Mouse (Mus musculus) embryonic facial prominence, embryonic 14.5 days (tissue): ENCODE measurements at regions not wholly inside any gene's neighbourhood (a gene's known extent, or its start where the extent isn't known, plus 50 kb on each side); places are given as distances from the start of the nearest gene placed in this dataset.
A peak's percentile ranks its signal among the peaks of the same experiment; 100 is the strongest.

Experiments
- ATAC-seq: fragments of 200-750 bp; cut with Nextera tagmentation; 2 replicates; pipeline ENCODE4 v1.8.0; 2017; ENCODE audit warnings: low read depth, moderate number of reproducible peaks, moderate TSS enrichment
- DNase-seq: peaks from one replicate; pipeline ENCODE4 v3.0.0-alpha.2; 2015; ENCODE audit warnings: low spot score
- H3K27ac ChIP-seq: fragments of 300-500 bp; sonication (generic); replicated peaks from 2 replicates; pipeline ENCODE4 v1.5.1; 2014; ENCODE audit warnings: low read depth, mild to moderate bottlenecking, low read length, moderate library complexity
- H3K27me3 ChIP-seq: fragments of 300-500 bp; sonication (generic); replicated peaks from 2 replicates; pipeline ENCODE4 v1.6.1; 2014; ENCODE audit warnings: low read length; ENCODE audit not compliant: control insufficient read depth, insufficient read depth
- H3K36me3 ChIP-seq: fragments of 300-500 bp; sonication (generic); 2 replicates; pipeline ENCODE4 v1.6.1; 2014; ENCODE audit warnings: low read length, mixed read lengths; ENCODE audit not compliant: control insufficient read depth, insufficient read depth
- H3K4me1 ChIP-seq: fragments of 300-500 bp; sonication (generic); 2 replicates; pipeline ENCODE4 v1.6.1; 2014; ENCODE audit warnings: antibody characterized with exemption, low read length; ENCODE audit not compliant: control insufficient read depth, insufficient read depth
- H3K4me2 ChIP-seq: fragments of 300-500 bp; sonication (generic); 2 replicates; pipeline ENCODE4 v1.6.1; 2014; ENCODE audit warnings: low read depth, mild to moderate bottlenecking, low read length, moderate library complexity, mixed read lengths
- H3K4me3 ChIP-seq: fragments of 300-500 bp; sonication (generic); 2 replicates; pipeline ENCODE4 v1.5.1; 2014; ENCODE audit warnings: low read depth, mild to moderate bottlenecking, low read length
- H3K9ac ChIP-seq: fragments of 300-500 bp; sonication (generic); 2 replicates; pipeline ENCODE4 v1.6.1; 2014; ENCODE audit warnings: low read depth, mild to moderate bottlenecking, low read length, moderate library complexity, mixed read lengths
- H3K9me3 ChIP-seq: fragments of 300-500 bp; sonication (generic); 2 replicates; pipeline ENCODE4 v1.6.1; 2016; ENCODE audit warnings: low read length; ENCODE audit not compliant: control insufficient read depth
- WGBS: fragments of 180-500 bp; shearing (Covaris S2); extraction: QIAGEN DNeasy Blood & Tissue Kit; methylation state at CpG from one replicate; pipeline ENCODE4 v1.1.7; 2014; 5-methylcytosine and 5-hydroxymethylcytosine counted together

DNA sequence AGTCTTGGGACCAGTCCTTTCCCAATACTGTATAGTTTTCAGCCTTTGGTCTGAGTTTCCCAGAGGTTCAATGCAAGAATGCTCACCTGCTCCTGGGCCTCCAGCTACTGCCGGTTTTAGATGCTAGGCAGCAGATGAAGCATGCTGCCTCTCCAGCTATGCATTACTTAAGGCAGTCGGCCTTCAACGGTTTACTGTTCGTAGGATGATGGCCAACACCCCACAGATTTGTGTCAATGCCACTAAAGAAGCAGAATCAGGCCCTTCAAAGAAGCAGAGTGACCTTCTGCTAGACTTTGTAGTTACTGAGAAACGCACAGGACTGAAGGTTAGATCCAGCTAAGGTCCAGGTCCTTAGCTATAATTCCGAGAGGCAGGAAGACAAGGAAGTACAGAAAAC is 65.0 kb upstream of the Btg3 start:
- Histone ChIP-seq H3K36me3 (no peaks in the 10 kb centered on the region), H3K27ac (no peak overlapping the region)
- WGBS: 87% methylated on average over 6 of the region's 6 CpGs

DNA sequence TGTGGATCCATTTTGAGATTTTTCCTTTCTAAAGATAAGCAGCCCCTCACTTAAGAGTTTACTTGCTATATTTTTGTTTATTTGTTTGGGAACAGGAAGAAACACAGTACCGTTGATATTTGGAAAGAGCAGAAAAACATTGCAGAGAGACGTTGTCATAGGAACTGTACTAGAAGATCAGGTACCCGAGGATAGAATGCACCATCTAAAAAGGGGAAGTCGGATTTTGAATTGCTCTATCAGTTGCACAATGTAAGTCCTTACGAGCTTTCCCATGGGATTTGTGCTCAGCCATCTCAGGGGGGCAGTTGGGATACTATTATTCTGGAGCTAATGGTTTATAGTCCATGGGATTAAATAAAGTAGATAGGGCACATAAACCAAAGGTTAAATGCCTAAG is 58.7 kb upstream of the Btg3 start:
- 72% methylated on average over 5 of the region's 5 CpGs for WGBS
- H3K9me3 ChIP-seq: no peaks in the 10 kb centered on the region
- H3K9ac ChIP-seq: no peak overlapping the region
- no peak overlapping the region for H3K27ac ChIP-seq
- no peak overlapping the region for H3K4me2 ChIP-seq
- H3K36me3 ChIP-seq: no peaks in the 10 kb centered on the region
- ATAC-seq: no peak
- no peak for DNase-seq
- H3K4me1 ChIP-seq: no peaks in the 10 kb centered on the region
- H3K4me3 ChIP-seq: no peak overlapping the region
- H3K27me3 ChIP-seq: no peaks in the 10 kb centered on the region

More for the DNA sequence above, 65.0 kb upstream of the Btg3 start:
- no peak overlapping the region for H3K4me2 ChIP-seq
- no peak overlapping the region for H3K9ac ChIP-seq
- H3K4me1 ChIP-seq: no peaks in the 10 kb centered on the region
- H3K27me3 ChIP-seq: no peaks in the 10 kb centered on the region
- ATAC-seq (no peak), DNase-seq (no peak)
- H3K9me3 ChIP-seq: no peaks in the 10 kb centered on the region
- no peak overlapping the region for H3K4me3 ChIP-seq

GRCm38 (mm10) chr16:78427470-78428041 is 50.6 kb upstream of the Btg3 start:
- H3K9ac ChIP-seq: no peak overlapping the region
- WGBS: 43% methylated on average over 16 of the region's 16 CpGs
- H3K36me3 ChIP-seq: no peaks in the 10 kb centered on the region
- H3K4me2 ChIP-seq: peak overlapping the region; percentile 40
- H3K4me1 ChIP-seq: peaks cover 6% of the 10 kb centered on the region; the same call in 1 of the 2 replicates
- H3K27ac ChIP-seq: no peak overlapping the region
- ATAC-seq (peak; percentile 81), DNase-seq (peak; percentile 69)
- H3K9me3 ChIP-seq: no peaks in the 10 kb centered on the region
- H3K27me3 ChIP-seq: no peaks in the 10 kb centered on the region
- no peak overlapping the region for H3K4me3 ChIP-seq
